Mouse (Mus musculus): ENCODE data around the gene Ift122. TPM values are rescaled to one million over a fixed set of nuclear protein-coding genes. Genes with fewer than 3 reads are reported as not detected.
"Not testable (repeated sequence)": the region's sequence is repeated elsewhere in the genome, so short reads cannot be mapped to it uniquely, and the experiment has no call there.

Ift122 gene
- total RNA-seq, 2 experiments from 2014 or later: 3.7 TPM; not detected in 1

- no peak for ATAC-seq (replicated peaks; ENCODE audit: low FRiP score, poor library complexity, severe bottlenecking)
Measured at GRCm38 (mm10) chr6:115838745-115839144, 14.5 kb upstream of the Ift122 start.

GRCm38 (mm10) chr6:115845006-115845405, 8.3 kb upstream of the Ift122 start:
- ATAC-seq (replicated peaks; ENCODE audit: low FRiP score, poor library complexity, severe bottlenecking): no peak

GRCm38 (mm10) chr6:115846640-115847411, 6.4 kb upstream of the Ift122 start:
- ATAC-seq (replicated peaks; ENCODE audit: low FRiP score, poor library complexity, severe bottlenecking): peak; percentile 77

- no peak for ATAC-seq (replicated peaks; ENCODE audit: low FRiP score, poor library complexity, severe bottlenecking)
Measured at GRCm38 (mm10) chr6:115848598-115849304, 4.5 kb upstream of the Ift122 start.

DNA sequence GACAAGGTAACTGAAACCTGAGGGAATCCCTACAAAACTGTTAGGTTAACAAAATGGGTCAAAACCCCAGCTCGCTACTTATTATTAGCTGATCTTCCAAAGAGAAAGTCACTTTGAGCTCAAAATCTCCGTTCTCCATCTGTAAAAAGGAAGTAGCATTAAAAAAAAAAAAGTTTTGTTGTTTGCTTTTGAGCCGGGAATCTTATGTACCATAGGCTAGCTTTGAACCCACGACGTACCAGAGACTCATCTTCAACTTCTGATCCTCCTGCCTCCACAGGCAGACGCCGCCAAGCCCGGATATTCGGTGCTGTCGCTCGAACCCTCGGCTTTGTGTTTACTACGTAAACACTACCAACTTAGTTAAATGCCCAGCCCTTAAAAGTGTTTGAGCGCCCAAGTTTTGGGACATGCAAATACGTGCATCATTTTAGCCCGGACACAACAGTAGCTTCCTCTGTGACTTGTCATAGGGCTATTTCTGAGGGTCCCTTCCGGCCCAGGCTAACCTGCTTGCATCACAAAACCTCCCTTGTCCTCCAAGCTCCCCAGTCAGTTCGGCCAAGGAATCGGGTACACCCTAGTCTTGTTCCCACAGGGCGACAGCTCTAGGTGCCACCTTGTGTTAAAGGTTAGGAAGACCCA, 702 bp upstream of the Ift122 start:
- no peak for ATAC-seq (replicated peaks; ENCODE audit: low FRiP score, poor library complexity, severe bottlenecking)

GRCm38 (mm10) chr6:115853985-115854384, 715 bp downstream of the Ift122 start:
- ATAC-seq (replicated peaks; ENCODE audit: low FRiP score, poor library complexity, severe bottlenecking): no peak

GRCm38 (mm10) chr6:115854432-115854831, 1.2 kb downstream of the Ift122 start:
- ATAC-seq (replicated peaks; ENCODE audit: low FRiP score, poor library complexity, severe bottlenecking): no peak

- no peak for ATAC-seq (replicated peaks; ENCODE audit: low FRiP score, poor library complexity, severe bottlenecking)
Measured at GRCm38 (mm10) chr6:115855733-115856360, 2.6 kb downstream of the Ift122 start.

DNA sequence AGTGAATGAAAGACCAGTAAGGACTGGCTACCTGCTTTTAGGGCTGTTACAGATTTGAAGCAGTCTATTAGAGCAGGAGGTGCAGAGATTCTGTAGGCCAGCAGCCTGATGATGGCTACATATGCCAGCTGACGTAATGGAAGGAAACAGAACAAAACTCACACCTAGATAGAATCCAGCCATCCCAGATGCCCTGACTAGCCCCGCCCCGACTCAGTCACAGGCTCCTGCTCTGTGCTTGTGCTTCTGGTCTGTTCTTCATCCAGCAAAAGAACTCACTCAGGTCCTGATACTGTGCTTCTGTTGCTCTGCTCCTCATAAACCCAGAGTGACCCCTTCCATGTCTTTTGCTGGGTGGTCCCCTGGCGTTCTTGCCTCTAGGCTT, 3.1 kb downstream of the Ift122 start:
- ATAC-seq (replicated peaks; ENCODE audit: low FRiP score, poor library complexity, severe bottlenecking): no peak

DNA sequence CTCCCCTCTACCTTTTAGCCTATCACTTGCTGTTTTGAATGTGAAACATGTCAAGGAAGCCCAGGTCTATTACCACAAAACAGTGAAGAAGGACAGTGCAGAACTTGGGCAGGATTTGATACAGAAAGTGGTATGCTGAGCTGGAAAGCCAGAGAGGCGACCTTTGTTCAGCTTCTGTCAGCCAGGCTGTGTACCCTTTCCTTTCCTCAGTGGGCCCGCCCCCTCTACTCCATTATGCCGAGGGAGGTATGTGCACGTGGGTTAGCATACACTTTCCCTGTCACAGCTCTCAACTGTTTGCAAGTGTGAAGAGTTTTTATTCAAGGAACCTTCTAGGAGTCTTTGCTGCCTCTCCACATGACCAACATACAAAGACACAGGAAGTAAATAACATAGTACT, 6.0 kb downstream of the Ift122 start:
- ATAC-seq (replicated peaks; ENCODE audit: low FRiP score, poor library complexity, severe bottlenecking): no peak

- no peak for ATAC-seq (replicated peaks; ENCODE audit: low FRiP score, poor library complexity, severe bottlenecking)
Measured at GRCm38 (mm10) chr6:115860027-115860556, 6.8 kb downstream of the Ift122 start.

- no peak for ATAC-seq (replicated peaks; ENCODE audit: low FRiP score, poor library complexity, severe bottlenecking)
Measured at GRCm38 (mm10) chr6:115863340-115863841, 10.1 kb downstream of the Ift122 start.

GRCm38 (mm10) chr6:115865246-115865645, 12.0 kb downstream of the Ift122 start:
- no peak for ATAC-seq (replicated peaks; ENCODE audit: low FRiP score, poor library complexity, severe bottlenecking)

- ATAC-seq (replicated peaks; ENCODE audit: low FRiP score, poor library complexity, severe bottlenecking): not testable (repeated sequence)
Measured at GRCm38 (mm10) chr6:115867157-115867556, 13.9 kb downstream of the Ift122 start.

DNA sequence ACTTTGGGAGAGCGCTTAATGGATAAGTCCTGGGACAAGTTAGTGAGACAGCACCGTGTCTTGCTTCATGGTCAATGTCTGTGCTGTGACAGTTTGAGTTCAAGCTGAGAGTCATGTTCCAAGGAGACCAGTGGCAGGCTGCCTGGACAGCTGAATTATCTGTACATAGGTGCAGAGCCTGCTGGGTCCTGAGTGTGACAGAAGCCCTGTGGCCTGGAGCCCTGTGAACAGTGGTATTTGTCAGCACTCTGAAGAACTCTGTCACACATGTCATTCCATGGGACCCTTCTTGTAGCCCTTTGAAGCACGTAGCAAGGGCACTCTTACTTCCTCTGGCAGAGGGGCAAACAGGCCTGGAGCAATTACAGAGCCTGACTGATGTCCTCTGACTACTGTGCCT, 18.0 kb downstream of the Ift122 start:
- ATAC-seq (replicated peaks; ENCODE audit: low FRiP score, poor library complexity, severe bottlenecking): not testable (repeated sequence)

DNA sequence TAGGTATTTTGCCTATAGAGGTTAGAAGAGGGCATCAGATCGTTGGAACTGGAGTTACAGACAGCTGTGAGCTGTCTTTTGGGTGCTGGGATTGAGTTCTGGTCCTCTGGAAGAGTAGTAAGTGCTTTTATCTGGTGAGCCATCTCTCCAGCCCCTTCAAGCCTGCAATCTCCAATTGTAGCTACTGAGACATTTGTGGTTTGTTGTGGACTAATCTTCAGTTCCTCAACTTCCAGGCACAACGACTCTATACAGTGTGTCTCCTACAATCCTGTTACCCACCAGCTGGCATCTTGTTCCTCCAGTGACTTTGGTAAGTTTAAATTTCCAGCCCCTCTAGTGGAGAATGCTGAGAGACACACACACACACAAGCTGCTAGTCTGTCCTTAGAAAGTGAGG, 24.0 kb downstream of the Ift122 start:
- no peak for ATAC-seq (replicated peaks; ENCODE audit: low FRiP score, poor library complexity, severe bottlenecking)

DNA sequence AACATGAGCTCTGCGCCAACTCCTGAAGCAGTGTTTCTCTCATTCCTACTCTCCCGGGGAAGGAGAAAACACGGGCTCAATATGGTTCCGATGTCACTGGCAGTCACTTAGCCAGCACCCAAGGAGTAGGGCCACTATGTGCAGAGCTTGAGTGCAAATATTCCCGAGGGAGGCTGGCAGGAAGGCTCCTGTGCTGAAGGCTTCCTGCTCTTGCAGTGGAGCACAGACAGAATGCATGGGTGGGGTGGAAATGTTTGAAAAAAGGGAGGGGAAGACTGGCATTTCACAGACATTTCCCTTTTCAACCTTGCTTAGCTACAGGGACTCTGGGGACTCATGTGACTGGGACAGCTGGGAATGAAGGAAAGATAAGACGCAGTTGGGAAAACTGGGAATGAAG, 25.4 kb downstream of the Ift122 start:
- no peak for ATAC-seq (replicated peaks; ENCODE audit: low FRiP score, poor library complexity, severe bottlenecking)

GRCm38 (mm10) chr6:115879736-115880135, 26.5 kb downstream of the Ift122 start:
- ATAC-seq (replicated peaks; ENCODE audit: low FRiP score, poor library complexity, severe bottlenecking): no peak

GRCm38 (mm10) chr6:115880751-115881150, 27.5 kb downstream of the Ift122 start:
- ATAC-seq (replicated peaks; ENCODE audit: low FRiP score, poor library complexity, severe bottlenecking): no peak

DNA sequence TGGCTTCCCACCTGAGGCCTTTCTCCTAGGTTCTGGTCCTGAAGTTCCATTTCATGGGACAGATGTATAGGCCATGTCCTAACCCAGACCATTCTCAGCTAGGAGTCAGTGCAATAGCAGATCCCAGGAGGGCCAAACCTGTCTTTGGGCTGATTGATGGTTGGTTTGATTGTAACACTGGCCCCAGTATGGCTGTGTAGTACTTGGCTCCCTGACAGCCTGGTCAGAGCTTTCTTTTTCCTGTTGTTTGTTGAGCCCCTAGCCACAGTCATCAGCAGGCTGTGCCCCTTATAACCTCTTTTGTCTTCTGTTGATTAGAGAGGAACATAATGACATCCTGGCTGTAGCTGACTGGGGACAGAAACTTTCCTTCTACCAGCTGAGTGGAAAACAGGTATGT, 30.7 kb downstream of the Ift122 start:
- ATAC-seq (replicated peaks; ENCODE audit: low FRiP score, poor library complexity, severe bottlenecking): no peak

Data from erythroblast, adult 5-6 weeks (primary cell).